Mouse (Mus musculus) heart, embryonic 16.5 days (tissue): ENCODE measurements around the gene Dhx34. TPM values are rescaled to one million over a fixed set of nuclear protein-coding genes. Genes with fewer than 3 reads are reported as not detected.

Experiments used
- ATAC-seq: fragments of 200-750 bp; cut with Nextera tagmentation; replicated peaks from 2 replicates; pipeline ENCODE4 v1.8.0; 2017; ENCODE audit warnings: moderate number of reproducible peaks; ENCODE audit not compliant: insufficient read depth, low FRiP score; ENCODE audit errors: extremely low read depth
- H3K27ac ChIP-seq: fragments of 300-500 bp; sonication (generic); 2 replicates; pipeline ENCODE4 v1.5.1; 2014; ENCODE audit warnings: mild to moderate bottlenecking, low read length, control low read depth, moderate library complexity
- H3K27me3 ChIP-seq: fragments of 300-500 bp; sonication (generic); 2 replicates; pipeline ENCODE4 v1.6.1; 2014; ENCODE audit warnings: low read length, mixed read lengths; ENCODE audit not compliant: control insufficient read depth, insufficient read depth
- H3K36me3 ChIP-seq: fragments of 300-500 bp; sonication (generic); 2 replicates; pipeline ENCODE4 v1.6.1; 2014; ENCODE audit not compliant: control insufficient read depth, insufficient read depth
- H3K4me1 ChIP-seq: fragments of 300-500 bp; sonication (generic); 2 replicates; pipeline ENCODE4 v1.6.1; 2014; ENCODE audit warnings: low read length, mixed read lengths; ENCODE audit not compliant: control insufficient read depth, insufficient read depth
- H3K4me2 ChIP-seq: fragments of 300-500 bp; sonication (generic); 2 replicates; pipeline ENCODE4 v1.6.1; 2014; ENCODE audit warnings: low read depth, mild to moderate bottlenecking, control low read depth, low read length
- H3K4me3 ChIP-seq: fragments of 300-500 bp; sonication (generic); 2 replicates; pipeline ENCODE4 v1.5.1; 2014; ENCODE audit warnings: mild to moderate bottlenecking, control low read depth, low read length
- H3K9ac ChIP-seq: fragments of 300-500 bp; sonication (generic); 2 replicates; pipeline ENCODE4 v1.6.1; 2014; ENCODE audit warnings: low read length, control low read depth
- H3K9me3 ChIP-seq: fragments of 300-500 bp; sonication (generic); replicated peaks from 2 replicates; pipeline ENCODE4 v1.6.1; 2016; ENCODE audit warnings: low read length; ENCODE audit not compliant: control insufficient read depth
- WGBS: fragments of 180-500 bp; shearing (Covaris S2); extraction: QIAGEN DNeasy Blood & Tissue Kit; methylation state at CpG from one replicate; pipeline ENCODE4 v1.1.7; 2014; 5-methylcytosine and 5-hydroxymethylcytosine counted together
- polyA plus RNA-seq: library from polyadenylated mRNA; unstranded; fragments of >200 nt; fragmentation: Nextera tagmentation; extraction: Ambion mirVana; gene quantifications from 2 replicates; pipeline ENCODE4 v1.2.1, GENCODE M21; 2015

Gene Dhx34
- polyA plus RNA-seq, 1 experiment from 2014 or later, result 10.8 TPM

GRCm38 (mm10) chr7:16239554-16239997 lies 17.7 kb upstream of the Dhx34 start:
- no peak overlapping the region; the same call in 1 of the 2 replicates for H3K9ac ChIP-seq
- 0 out of 2 replicates have a peak, but pooled peaks have one; percentile 16 for ATAC-seq
- H3K27ac ChIP-seq, result peak overlapping the region; percentile 49
- no peaks in the 10 kb centered on the region for H3K36me3 ChIP-seq
- H3K4me3 ChIP-seq, result no peak overlapping the region
- H3K9me3 ChIP-seq, result no peaks in the 10 kb centered on the region
- H3K27me3 ChIP-seq, result no peaks in the 10 kb centered on the region
- no peaks in the 10 kb centered on the region for H3K4me1 ChIP-seq
- H3K4me2 ChIP-seq, result no peak overlapping the region
- 54% methylated on average over 9 of the region's 9 CpGs for WGBS

GRCm38 (mm10) chr7:16229869-16230268 lies 8.0 kb upstream of the Dhx34 start:
- H3K4me1 ChIP-seq, result peaks cover 4% of the 10 kb centered on the region
- peaks cover 10% of the 10 kb centered on the region; the same call in 1 of the 2 replicates for H3K9me3 ChIP-seq
- WGBS, result 38% methylated on average over 5 of the region's 5 CpGs
- no peak overlapping the region for H3K4me2 ChIP-seq
- peak overlapping the region; percentile 44 for H3K27ac ChIP-seq
- no peak for ATAC-seq
- H3K9ac ChIP-seq, result no peak overlapping the region
- peaks cover 5% of the 10 kb centered on the region; the same call in 1 of the 2 replicates for H3K27me3 ChIP-seq
- no peak overlapping the region for H3K4me3 ChIP-seq
- H3K36me3 ChIP-seq, result no peaks in the 10 kb centered on the region

- Histone ChIP-seq H3K4me3 (no peak overlapping the region), H3K27me3 (no peaks in the 10 kb centered on the region), H3K36me3 (peaks cover 56% of the 10 kb centered on the region), H3K4me2 (no peak overlapping the region), H3K9me3 (no peaks in the 10 kb centered on the region), H3K4me1 (no peaks in the 10 kb centered on the region), H3K27ac (no peak overlapping the region), H3K9ac (no peak overlapping the region)
- ATAC-seq, result no peak
- WGBS, result 95% methylated on average over 9 of the region's 9 CpGs
Measured at GRCm38 (mm10) chr7:16213986-16214385, 7.9 kb downstream of the Dhx34 start.

- H3K4me3 ChIP-seq, result no peak overlapping the region
- no peak overlapping the region for H3K9ac ChIP-seq
- H3K27me3 ChIP-seq, result no peaks in the 10 kb centered on the region
- peaks cover 53% of the 10 kb centered on the region for H3K36me3 ChIP-seq
- no peak overlapping the region for H3K27ac ChIP-seq
- H3K4me2 ChIP-seq, result no peak overlapping the region
- 90% methylated on average over 6 of the region's 6 CpGs for WGBS
- H3K4me1 ChIP-seq, result no peaks in the 10 kb centered on the region
- ATAC-seq, result no peak
- no peaks in the 10 kb centered on the region for H3K9me3 ChIP-seq
Measured at GRCm38 (mm10) chr7:16213196-16213595, 8.6 kb downstream of the Dhx34 start.

GRCm38 (mm10) chr7:16210862-16211365 lies 10.9 kb downstream of the Dhx34 start:
- Histone ChIP-seq H3K9me3 (no peaks in the 10 kb centered on the region), H3K36me3 (peaks cover 43% of the 10 kb centered on the region), H3K9ac (no peak overlapping the region), H3K27me3 (no peaks in the 10 kb centered on the region), H3K4me3 (no peak overlapping the region), H3K4me2 (no peak overlapping the region), H3K4me1 (no peaks in the 10 kb centered on the region), H3K27ac (no peak overlapping the region)
- 69% methylated on average over 12 of the region's 12 CpGs for WGBS
- no peak for ATAC-seq

GRCm38 (mm10) chr7:16208781-16209665 lies 12.8 kb downstream of the Dhx34 start:
- H3K4me3 ChIP-seq, result no peak overlapping the region
- ATAC-seq, result no peak
- no peaks in the 10 kb centered on the region for H3K9me3 ChIP-seq
- H3K4me2 ChIP-seq, result no peak overlapping the region
- peaks cover 29% of the 10 kb centered on the region for H3K36me3 ChIP-seq
- H3K27ac ChIP-seq, result no peak overlapping the region
- 80% methylated on average over 21 of the region's 21 CpGs for WGBS
- no peak overlapping the region for H3K9ac ChIP-seq
- H3K4me1 ChIP-seq, result no peaks in the 10 kb centered on the region
- no peaks in the 10 kb centered on the region for H3K27me3 ChIP-seq

- Histone ChIP-seq H3K27ac (no peak overlapping the region), H3K4me2 (no peak overlapping the region), H3K36me3 (peaks cover 24% of the 10 kb centered on the region; the same call in 1 of the 2 replicates), H3K27me3 (no peaks in the 10 kb centered on the region), H3K4me1 (no peaks in the 10 kb centered on the region), H3K9ac (no peak overlapping the region), H3K4me3 (no peak overlapping the region), H3K9me3 (no peaks in the 10 kb centered on the region)
- 83% methylated on average over 10 of the region's 10 CpGs for WGBS
- ATAC-seq, result no peak
Measured at GRCm38 (mm10) chr7:16207496-16207895, 14.3 kb downstream of the Dhx34 start.

GRCm38 (mm10) chr7:16207076-16207475 lies 14.8 kb downstream of the Dhx34 start:
- H3K36me3 ChIP-seq, result peaks cover 24% of the 10 kb centered on the region; the same call in 1 of the 2 replicates
- no peaks in the 10 kb centered on the region for H3K27me3 ChIP-seq
- 78% methylated on average over 7 of the region's 7 CpGs for WGBS

GRCm38 (mm10) chr7:16204791-16205190 lies 17.0 kb downstream of the Dhx34 start:
- H3K9ac ChIP-seq, result no peak overlapping the region
- no peaks in the 10 kb centered on the region for H3K27me3 ChIP-seq
- H3K4me2 ChIP-seq, result no peak overlapping the region
- 72% methylated on average over 9 of the region's 9 CpGs for WGBS
- ATAC-seq, result no peak
- H3K36me3 ChIP-seq, result peaks cover 20% of the 10 kb centered on the region
- H3K9me3 ChIP-seq, result no peaks in the 10 kb centered on the region
- no peak overlapping the region for H3K27ac ChIP-seq
- no peak overlapping the region for H3K4me3 ChIP-seq
- no peaks in the 10 kb centered on the region for H3K4me1 ChIP-seq

More at GRCm38 (mm10) chr7:16207076-16207475, 14.8 kb downstream of the Dhx34 start:
- Histone ChIP-seq H3K9me3 (no peaks in the 10 kb centered on the region), H3K9ac (no peak overlapping the region), H3K27ac (no peak overlapping the region), H3K4me3 (no peak overlapping the region), H3K4me1 (no peaks in the 10 kb centered on the region), H3K4me2 (no peak overlapping the region)
- ATAC-seq, result peak; percentile 38; the same call in 1 of the 2 replicates
